Mouse (Mus musculus) mesoderm, embryonic 11.5 days (tissue): ENCODE measurements around the gene Pald1.
A peak's percentile ranks its signal among the peaks of the same experiment; 100 is the strongest.

Experiments used
- DNase-seq: peaks from one replicate; pipeline ENCODE4 v3.0.0-alpha.2; 2012; ENCODE audit warnings: low read depth, low spot score

The Pald1 gene

DNA sequence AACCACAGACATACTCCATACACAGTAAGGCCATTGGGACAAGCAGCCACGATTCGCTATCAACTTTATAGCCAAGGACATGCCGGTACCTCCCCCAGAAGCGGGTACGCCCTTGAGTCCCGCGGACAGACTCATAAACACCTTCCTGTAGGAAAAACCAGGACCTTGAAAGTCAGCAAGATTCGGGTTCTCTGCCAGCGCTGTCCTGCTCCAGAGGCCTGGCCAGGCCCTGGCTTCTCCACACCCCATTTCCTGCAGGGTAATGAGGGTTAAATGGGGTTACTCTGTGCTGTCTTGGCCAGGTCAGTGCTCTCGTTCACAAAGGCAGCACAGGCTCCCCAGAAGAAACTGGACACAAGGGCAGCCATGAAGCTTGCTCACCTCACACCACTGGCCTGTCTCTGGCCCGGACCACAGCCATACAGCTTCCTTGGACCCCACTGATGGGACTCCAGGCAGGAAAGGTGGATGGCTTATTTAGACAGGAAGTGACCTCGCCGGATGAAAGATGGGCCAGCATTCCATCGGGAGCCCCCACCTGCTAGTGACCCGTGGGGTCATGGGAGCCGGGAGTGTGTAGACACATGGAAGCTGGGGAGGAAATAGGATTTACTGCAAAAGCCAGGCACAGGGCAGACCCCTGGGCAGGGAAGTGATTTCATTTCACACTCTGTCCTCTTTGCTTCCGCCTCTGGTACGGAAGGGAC lies 12.9 kb downstream of the Pald1 start:
- DNase-seq: peak; percentile 63

DNA sequence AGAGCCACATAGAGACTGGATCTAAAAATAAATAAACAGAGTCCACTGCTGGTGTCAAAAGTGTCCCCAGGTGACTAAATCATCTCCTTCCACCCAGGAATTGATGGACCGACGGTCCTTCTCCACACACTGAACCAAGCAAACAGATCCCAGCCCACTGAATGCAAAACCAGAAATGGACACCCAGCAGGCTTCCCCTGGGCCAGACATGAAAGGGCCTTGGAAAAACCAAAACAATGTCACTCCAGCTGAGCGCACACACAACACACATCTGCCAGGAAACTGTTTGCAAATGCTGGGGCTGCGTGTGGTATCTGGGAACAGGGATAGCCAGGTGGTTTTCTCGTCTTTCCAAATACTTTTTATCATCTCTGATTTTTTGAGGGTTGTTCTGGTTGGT lies 13.6 kb downstream of the Pald1 start:
- DNase-seq: no peak

GRCm38 (mm10) chr10:61365902-61366301 lies 17.4 kb downstream of the Pald1 start:
- DNase-seq: no peak

- no peak for DNase-seq
These were observed 18.9 kb downstream of the Pald1 start for GRCm38 (mm10) chr10:61364431-61364830.

DNA sequence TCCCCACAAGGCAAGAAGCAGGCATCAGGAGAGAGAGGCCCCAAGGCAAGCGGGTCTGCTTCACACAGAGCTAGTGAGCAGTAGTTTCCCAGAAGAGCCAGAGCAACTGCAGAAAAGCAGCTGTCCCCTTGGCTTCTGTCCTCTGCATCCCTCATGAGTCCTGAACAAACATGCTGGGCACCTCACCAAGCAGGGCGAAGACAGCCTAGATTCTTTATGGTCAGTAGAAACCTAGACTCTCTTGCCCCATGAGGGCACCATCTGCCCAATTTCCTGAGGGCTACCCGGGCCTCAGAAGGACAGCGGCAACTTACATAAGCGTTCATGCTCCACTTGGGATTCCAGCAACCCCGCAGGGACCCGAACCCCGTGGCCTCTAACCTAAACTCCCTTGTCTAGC lies 20.3 kb downstream of the Pald1 start:
- no peak for DNase-seq

GRCm38 (mm10) chr10:61362483-61362882 lies 20.8 kb downstream of the Pald1 start:
- no peak for DNase-seq

- no peak for DNase-seq
These were observed 22.7 kb downstream of the Pald1 start for GRCm38 (mm10) chr10:61360667-61361066.

- DNase-seq: no peak
These were observed 23.9 kb downstream of the Pald1 start for GRCm38 (mm10) chr10:61359411-61359810.

DNA sequence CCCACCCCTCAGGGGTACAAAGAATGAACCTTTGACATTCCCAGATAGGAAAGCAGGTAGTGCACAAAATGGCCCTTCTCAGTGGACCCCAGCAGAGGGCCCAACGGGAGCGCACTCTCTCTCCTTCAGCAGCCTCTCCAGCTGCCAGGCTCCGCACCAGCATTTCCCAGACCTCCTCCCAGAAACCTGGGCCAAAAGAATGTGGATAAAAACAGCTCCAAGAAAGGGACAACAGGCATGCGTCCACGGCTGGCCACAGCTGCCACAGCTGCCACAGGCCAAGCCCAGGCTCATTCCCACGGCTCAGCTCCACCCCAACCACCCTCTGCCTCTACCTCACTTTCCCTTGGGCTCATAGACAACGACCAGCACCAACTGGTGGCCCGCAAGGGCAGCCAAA lies 25.7 kb downstream of the Pald1 start:
- DNase-seq: no peak

DNA sequence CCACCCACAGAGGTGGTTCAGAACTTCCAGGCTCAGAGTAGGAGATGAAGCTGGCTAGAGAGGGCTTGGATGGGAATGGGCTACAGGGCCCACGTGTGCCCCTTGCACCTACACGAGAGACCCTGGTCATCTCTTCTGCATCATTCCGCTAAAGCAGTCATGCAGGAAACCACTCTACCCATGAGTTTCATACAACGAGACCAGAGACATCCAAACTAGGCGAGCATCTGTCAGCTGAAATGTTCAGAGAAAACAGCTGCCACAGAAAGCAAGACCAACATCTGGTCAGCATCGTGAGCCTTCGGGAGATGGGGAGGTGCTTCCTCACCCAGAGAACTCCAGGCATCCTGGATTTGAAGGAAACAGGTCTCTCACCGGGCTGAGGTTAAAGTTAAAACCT lies 26.8 kb downstream of the Pald1 start:
- DNase-seq: no peak

DNA sequence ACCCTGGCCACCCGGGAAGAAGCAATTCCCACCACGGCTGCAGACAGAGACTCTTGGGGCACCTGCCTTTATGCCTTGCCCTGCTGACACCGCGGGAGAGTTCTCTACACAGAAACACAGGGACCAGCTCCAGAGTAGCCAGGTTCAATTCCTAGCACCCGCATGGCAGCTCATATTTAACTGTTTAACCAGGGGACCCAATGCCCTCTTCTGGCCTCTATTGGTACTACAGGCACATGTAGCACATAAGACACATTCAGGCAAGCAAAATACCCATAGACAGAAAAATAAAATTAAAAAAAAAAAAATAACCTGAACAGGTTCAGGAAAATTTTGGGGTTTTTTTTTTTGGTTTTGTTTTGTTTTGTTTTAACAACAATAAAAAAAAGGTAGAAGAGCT lies 27.2 kb downstream of the Pald1 start:
- DNase-seq: no peak

- DNase-seq: no peak
These were observed 27.7 kb downstream of the Pald1 start for GRCm38 (mm10) chr10:61355611-61356010.

GRCm38 (mm10) chr10:61351216-61351615 lies 32.1 kb downstream of the Pald1 start:
- DNase-seq: no peak

GRCm38 (mm10) chr10:61346374-61346773 lies 37.0 kb downstream of the Pald1 start:
- no peak for DNase-seq

- no peak for DNase-seq
These were observed 38.2 kb downstream of the Pald1 start for GRCm38 (mm10) chr10:61345179-61345578.

DNA sequence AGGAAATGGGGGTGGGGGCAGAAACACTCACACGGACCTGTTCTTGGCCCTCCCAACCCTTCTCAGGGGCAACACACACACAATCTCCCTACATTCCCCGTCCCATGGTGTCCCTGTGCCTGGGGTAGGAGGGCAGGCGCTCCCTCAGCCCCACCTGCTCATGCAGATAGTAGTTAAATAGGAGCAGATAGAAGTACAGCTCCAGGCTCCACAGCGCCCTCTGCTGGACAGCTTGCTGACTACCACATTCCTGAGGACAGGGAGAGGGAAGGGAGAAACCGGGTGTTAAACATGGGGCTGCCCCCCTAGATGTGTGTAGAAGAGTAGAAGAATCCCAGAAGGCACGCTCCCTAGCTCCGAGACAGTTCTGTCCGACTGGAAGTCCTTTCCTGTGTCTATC lies 39.4 kb downstream of the Pald1 start:
- peak; percentile 69 for DNase-seq

- DNase-seq: no peak
These were observed 40.6 kb downstream of the Pald1 start for GRCm38 (mm10) chr10:61342750-61343149.

DNA sequence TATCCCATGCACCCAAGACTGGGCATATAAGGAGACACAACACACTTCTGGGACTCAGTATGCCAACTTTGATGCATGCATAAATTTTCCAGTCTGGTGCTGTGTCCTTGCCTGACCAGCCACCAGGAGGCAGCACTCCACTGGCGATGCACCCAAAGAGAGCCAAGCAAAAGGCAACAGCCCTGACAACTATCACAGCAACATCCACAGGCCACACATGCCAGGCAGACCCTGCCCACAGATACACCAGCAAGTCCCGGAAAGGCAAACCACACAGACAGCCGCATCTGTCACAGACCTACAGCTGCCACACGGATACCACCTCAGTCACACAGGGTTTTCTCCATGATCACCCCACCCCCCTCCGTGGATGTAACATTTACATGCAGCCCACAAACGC lies 41.8 kb downstream of the Pald1 start:
- DNase-seq: peak; percentile 74

DNA sequence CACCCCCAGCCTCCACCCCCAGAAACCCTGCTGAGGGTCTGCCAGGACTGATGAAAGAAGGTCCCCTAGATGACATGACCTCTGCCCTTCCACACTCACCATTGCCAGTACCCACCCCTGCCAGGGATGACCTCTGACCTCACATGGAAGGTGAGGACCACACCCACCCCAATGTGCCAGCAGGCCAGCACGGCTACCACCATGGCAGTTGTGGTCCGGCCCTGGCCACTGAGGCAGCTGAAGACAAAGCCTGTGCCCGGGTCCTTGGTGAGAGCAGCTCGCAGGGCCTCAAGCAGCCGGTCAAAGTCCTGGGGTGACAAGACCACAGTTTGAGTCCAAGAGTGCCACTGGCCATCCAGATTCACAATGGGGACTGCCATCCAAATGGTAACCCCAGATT lies 42.3 kb downstream of the Pald1 start:
- no peak for DNase-seq

DNA sequence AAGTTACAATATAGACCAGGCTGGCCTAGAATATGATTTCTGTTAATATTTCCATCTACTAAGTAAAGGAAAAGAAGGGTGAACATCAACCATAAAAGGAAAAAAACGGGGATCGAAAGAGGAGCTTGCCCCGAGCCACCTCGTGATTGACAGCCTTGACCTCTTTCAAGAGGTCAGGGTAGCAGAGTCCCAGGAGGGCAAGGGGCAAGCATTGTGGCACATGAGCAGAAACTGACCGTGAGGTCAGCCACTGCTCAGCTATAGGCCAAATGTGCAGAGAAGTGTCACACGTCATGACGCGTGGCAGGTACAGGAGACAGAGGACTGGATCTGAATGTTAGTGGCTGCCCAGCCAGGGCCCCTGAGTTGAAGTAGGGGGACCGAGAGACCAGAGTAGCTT lies 43.1 kb downstream of the Pald1 start:
- DNase-seq: no peak

GRCm38 (mm10) chr10:61339216-61339615 lies 44.1 kb downstream of the Pald1 start:
- DNase-seq: no peak

DNA sequence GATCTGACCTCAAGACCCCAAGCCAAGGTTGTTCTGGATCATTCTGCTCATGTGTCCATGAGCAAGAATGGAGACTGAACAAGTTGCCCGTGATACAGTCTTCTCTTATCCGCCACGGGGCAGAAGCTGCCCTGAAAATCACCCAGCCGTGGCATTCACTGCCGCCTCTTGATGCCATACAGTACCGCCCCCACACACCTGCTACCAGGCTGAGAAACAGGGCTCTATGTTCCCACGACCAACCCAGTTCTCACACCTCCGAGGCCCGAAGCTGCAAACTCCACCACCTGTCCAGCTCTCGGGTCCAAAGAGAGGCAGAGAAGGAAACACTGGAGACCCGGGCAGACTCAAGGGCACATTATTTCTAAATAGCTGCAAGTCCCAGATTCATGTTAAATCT lies 45.7 kb downstream of the Pald1 start:
- DNase-seq: no peak

DNA sequence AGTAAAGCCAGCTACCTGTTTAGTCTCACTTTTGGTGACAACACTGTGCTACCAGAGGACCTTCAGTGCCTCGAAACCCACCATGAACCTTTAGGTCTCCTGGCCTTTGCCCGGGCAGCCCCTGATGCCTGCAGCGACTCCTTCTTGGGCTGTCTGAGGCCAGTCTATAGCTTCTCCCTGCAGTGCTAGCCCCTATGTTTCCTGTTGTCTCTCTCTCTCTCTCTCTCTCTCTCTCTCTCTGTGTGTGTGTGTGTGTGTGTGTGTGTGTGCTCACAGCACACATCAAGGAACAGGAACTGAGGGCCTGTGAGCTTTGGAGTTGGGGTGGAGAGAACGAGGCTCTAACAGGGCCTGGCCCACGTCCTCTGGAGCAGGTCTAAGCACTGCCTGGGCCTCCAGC lies 46.7 kb downstream of the Pald1 start:
- DNase-seq: no peak

DNA sequence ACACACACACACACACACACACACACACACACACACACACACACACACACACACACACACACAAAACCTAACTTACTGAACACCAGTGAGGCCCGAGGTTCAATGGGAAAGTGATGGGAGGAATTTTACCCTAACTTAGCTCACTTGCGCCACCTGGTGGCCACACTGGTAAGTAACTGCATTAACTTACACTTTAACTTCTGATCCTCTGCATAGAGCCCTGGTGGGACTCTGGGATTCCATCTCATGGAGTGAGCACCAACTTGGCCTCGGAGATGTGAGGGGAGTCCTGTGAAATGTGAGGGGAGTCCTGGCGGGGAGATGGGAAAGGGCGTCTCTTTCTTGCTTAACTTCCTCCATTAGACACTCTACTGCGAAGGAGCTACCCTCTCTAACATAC lies 47.2 kb downstream of the Pald1 start:
- peak; percentile 91 for DNase-seq
